Mouse (Mus musculus) cerebellum, adult 9-11 months (tissue): Measurements from ENCODE around the gene Gdf9.
A peak's percentile ranks its signal among the peaks of the same experiment; 100 is the strongest.
"Not testable (repeated sequence)": the region's sequence is repeated elsewhere in the genome, so short reads cannot be mapped to it uniquely, and the experiment has no call there.

ENCODE experiments used
- DNase-seq: peaks from one replicate; pipeline ENCODE4 v3.0.0; 2022

Gene Gdf9

GRCm38 (mm10) chr11:53430670-53431346 lies at the start of gene Gdf9, which contains the start of gene Uqcrq:
Gdf9 (plus strand) TSS chr11:53431023.
Uqcrq (minus strand) TSS chr11:53430831.
- DNase-seq, result peak; percentile 100

- no peak for DNase-seq
Observed at GRCm38 (mm10) chr11:53383758-53384428, 46.9 kb upstream of the Gdf9 start.

- DNase-seq, result no peak
Observed at GRCm38 (mm10) chr11:53393856-53394255, 37.0 kb upstream of the Gdf9 start.

- DNase-seq, result no peak
Observed at GRCm38 (mm10) chr11:53403638-53404037, 27.2 kb upstream of the Gdf9 start.

GRCm38 (mm10) chr11:53411738-53412137 lies 19.1 kb upstream of the Gdf9 start:
- DNase-seq, result no peak

GRCm38 (mm10) chr11:53413871-53414270 lies 17.0 kb upstream of the Gdf9 start:
- DNase-seq, result no peak

GRCm38 (mm10) chr11:53418048-53418447 lies 12.8 kb upstream of the Gdf9 start:
- DNase-seq, result no peak

- no peak for DNase-seq
Observed at GRCm38 (mm10) chr11:53423036-53423435, 7.8 kb upstream of the Gdf9 start, which contains the start of gene Leap2. Leap2 (minus strand) TSS chr11:53423170.

GRCm38 (mm10) chr11:53424826-53425225 lies 6.0 kb upstream of the Gdf9 start:
- DNase-seq, result no peak

- DNase-seq, result no peak
Observed at GRCm38 (mm10) chr11:53425251-53425650, 5.6 kb upstream of the Gdf9 start.

GRCm38 (mm10) chr11:53425711-53426255 lies 5.0 kb upstream of the Gdf9 start:
- DNase-seq, result no peak

- DNase-seq, result not testable (repeated sequence)
Observed at GRCm38 (mm10) chr11:53426914-53427313, 3.9 kb upstream of the Gdf9 start.

GRCm38 (mm10) chr11:53427993-53428715 lies 2.7 kb upstream of the Gdf9 start:
- DNase-seq, result no peak

GRCm38 (mm10) chr11:53428716-53429057 lies 2.1 kb upstream of the Gdf9 start:
- no peak for DNase-seq

GRCm38 (mm10) chr11:53429182-53429581 lies 1.6 kb upstream of the Gdf9 start:
- no peak for DNase-seq

GRCm38 (mm10) chr11:53430300-53430669 lies 538 bp upstream of the Gdf9 start:
- no peak for DNase-seq

- no peak for DNase-seq
Observed at GRCm38 (mm10) chr11:53431347-53432056, 679 bp downstream of the Gdf9 start.

GRCm38 (mm10) chr11:53433057-53433456 lies 2.2 kb downstream of the Gdf9 start:
- no peak for DNase-seq

GRCm38 (mm10) chr11:53435504-53435903 lies 4.7 kb downstream of the Gdf9 start:
- no peak for DNase-seq

- DNase-seq, result no peak
Observed at GRCm38 (mm10) chr11:53436338-53436737, 5.5 kb downstream of the Gdf9 start.

- DNase-seq, result no peak
Observed at GRCm38 (mm10) chr11:53441921-53442320, 11.1 kb downstream of the Gdf9 start.

- DNase-seq, result no peak
Observed at GRCm38 (mm10) chr11:53443861-53444260, 13.0 kb downstream of the Gdf9 start.

- no peak for DNase-seq
Observed at GRCm38 (mm10) chr11:53445562-53445961, 14.7 kb downstream of the Gdf9 start.
